Mouse (Mus musculus) liver, postnatal 0 days (tissue): ENCODE measurements around the gene AI464131.

Experiments used
- CTCF ChIP-seq: sonication (generic); IDR thresholded peaks from 2 replicates; pipeline ENCODE4 v1.5.1; 2016; ENCODE audit warnings: antibody characterized with exemption, low read depth
- EP300 ChIP-seq: IDR thresholded peaks from 2 replicates; pipeline ENCODE4 v1.6.1; 2016; ENCODE audit warnings: antibody characterized with exemption, low read depth, mild to moderate bottlenecking

- TF ChIP-seq EP300, result no peak
- TF ChIP-seq CTCF, result no peak
Observed at GRCm38 (mm10) chr4:41500787-41501186, 2.1 kb downstream of the AI464131 start.
